Mouse (Mus musculus) gastrocnemius, adult 8-10 months (tissue): ENCODE data around the gene Atxn7l2. TPM values are rescaled to one million over a fixed set of nuclear protein-coding genes. Genes with fewer than 3 reads are reported as not detected.
A peak's percentile ranks its signal among the peaks of the same experiment; 100 is the strongest.
"Not testable (repeated sequence)": the region's sequence is repeated elsewhere in the genome, so short reads cannot be mapped to it uniquely, and the experiment has no call there.

Experiments
- DNase-seq, 2 experiments: peaks; one replicate each; pipeline ENCODE4 v3.0.0; 2022; ENCODE audit warnings: low spot score in 2 of 2
- total RNA-seq, 4 experiments: library from RNA; stranded (reverse); gene quantifications; 2 replicates each; pipeline ENCODE4 v1.2.4; 2022

The Atxn7l2 gene
- total RNA-seq = 1 to 10 TPM; 5.9 to 7.4 (median 6.6) TPM

DNA sequence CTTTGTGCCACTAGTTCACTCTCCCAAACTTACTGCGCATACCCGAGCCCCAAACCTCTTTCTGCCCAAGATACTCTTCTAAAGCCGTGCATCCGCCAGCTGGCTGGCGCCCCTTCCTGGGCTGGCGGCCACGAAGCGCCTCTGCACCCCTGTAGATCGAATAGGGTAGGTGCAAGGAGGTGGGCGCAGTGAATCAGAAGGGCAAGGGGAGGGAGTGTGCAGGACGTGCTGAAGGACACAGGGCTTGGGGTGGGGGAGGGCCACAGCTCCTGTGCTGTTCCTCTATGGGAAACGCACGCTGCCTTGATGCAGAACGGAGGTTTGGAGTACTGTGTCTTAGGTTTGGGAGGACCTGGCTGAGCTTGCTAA, at the start of gene Atxn7l2:
Gene Atxn7l2, minus strand, starts transcription at position 164 of the 369 bp plus-strand sequence.
- DNase-seq = no peak

DNA sequence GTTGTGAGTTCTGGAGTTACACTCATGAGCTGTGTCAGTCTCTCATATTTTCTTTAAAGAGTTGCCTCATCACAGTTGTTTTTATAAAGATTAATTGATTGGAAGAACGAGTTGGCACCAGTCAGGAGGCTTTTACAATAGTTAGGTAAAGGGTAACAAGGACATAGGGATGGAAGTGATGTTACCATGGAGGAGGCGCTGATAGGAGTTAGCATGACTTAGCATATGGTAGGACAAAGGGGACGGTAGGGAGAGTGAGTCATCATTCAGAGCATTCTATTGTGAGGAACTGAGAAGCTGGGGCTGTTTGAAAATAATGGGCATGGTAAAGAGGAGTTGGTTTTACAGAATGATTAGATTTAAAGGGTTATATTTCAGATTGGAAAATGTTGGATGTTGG, 48.6 kb upstream of the Atxn7l2 start:
- no peak for DNase-seq

- DNase-seq = no peak
Measured at GRCm38 (mm10) chr3:108257831-108258500, 47.2 kb upstream of the Atxn7l2 start.

DNA sequence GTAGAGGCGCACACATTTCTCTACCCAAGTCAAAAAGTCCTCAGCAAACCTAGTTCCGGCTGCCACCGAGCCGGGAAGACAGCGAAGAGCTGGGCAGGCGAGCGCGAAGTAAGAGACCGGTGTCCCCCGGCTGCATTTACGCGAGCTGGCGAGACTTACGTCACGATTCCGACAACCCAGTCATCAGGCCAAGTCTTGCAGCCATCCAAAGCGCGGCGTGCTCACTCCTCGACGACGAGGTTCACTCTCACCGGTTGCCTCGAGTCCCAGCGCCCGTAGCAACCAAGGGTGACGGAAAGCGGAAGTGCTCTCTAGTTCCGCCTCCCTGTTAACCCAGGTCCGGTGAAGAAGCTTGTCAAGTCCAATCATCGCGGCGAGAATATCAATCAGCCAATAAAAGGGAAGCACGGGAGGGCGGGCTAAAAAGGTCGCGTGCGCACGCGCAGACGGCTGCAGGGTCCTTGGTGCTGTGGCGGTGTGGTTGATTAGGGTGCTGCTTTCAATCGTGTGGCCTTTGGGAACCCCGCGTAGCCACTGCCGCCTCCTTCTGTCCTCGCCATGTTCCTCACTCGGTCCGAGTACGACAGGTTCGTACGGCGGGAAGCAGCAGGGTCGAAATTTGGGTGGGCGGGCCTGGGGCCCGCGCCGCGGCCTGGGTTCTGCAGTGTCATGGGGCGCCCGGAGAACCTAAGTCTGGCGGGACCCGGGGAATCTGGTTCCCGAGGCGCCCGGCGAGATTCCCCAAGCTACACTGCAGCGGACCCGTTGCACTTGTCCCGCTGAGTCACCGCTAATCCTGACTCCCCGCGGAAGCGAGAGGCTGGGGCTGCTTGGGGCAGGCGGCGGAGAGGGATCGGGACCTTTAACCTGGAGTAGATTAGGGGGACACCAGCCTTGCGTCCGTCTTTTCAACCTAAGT, 46.2 kb upstream of the Atxn7l2 start, which contains the start of gene Psma5:
Gene Psma5, plus strand, starts transcription at position 208 of the 919 bp plus-strand sequence.
- DNase-seq = peak; percentile 84 to 89

DNA sequence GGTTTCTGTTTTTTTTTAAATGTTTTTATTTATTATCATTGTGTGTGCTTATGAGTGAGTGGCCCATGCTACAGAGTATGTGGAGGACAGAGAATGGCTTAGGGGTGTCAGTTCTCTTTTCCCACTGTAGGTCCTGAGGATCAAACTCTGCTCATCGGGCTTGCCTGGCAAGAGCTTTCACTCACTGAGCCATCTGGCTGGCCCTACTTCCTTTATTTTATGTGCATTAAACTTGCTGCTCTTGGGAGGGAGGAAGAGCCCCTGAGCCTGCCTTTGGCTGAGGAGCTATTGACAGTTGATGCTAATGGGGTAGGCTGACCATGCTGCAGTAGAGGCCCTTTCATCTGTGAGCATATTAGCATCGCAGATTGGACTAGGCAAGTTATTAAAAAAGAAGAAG, 36.1 kb upstream of the Atxn7l2 start:
- DNase-seq = no peak

DNA sequence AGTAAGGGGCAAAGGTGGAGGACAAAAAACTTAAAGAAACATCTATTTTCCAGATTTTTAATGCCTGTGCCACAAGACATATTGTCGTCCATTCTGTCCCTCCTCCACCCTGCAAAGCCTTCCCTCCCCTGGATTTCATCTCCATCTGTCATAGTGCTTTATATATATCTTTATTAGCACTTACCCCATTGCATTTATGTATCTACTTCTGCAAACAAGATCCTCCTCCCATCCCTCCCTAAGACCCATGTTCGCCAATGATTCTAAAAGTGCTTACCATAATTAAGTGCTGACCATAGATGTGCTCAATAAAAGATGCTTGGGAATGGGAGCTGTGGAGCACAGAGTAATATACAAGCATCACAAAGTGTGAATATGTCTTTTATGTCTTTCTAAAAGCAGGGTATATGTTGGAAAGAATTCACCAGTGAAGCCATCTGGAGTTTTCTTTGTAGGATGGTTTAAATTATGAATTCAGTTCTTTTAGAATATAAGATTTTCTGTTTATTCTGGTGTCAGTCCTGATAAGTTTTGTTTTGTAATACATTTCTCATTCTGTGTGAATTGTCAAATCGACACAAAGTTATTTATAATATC, 30.6 kb upstream of the Atxn7l2 start:
- no peak for DNase-seq

DNA sequence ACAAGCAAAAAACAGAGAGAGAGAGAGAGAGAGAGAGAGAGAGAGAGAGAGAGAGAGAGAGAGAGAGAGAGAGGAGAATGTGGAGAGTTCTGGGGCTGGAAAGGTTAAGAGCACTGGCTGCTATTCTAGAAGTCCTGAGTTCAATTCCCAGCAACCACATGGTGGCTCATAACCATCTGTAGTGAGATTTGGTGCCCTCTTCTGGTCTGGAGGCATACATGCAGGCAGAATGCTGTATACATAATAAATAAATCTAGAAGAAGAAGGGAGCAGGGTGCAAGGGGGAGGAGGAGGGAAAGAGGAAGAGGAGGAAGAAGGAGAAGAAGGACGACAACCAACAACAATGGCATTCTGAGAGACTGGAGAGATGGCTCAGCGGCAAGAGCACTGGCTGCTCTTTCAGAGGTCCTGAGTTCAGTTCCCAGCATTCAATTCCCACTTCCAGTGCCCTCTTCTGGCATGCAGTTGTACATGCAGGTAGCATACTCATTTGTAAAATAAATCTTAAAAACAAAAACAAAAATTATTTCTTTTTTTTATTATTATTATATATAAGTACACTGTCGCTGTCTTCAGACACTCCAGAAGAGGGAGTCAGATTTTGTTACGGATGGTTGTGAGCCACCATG, 26.9 kb upstream of the Atxn7l2 start:
- not testable (repeated sequence) for DNase-seq

- no peak for DNase-seq
Measured at GRCm38 (mm10) chr3:108231646-108232045, 20.9 kb upstream of the Atxn7l2 start.

GRCm38 (mm10) chr3:108227521-108227920, 16.8 kb upstream of the Atxn7l2 start:
- no peak for DNase-seq

GRCm38 (mm10) chr3:108226558-108227350, 16.0 kb upstream of the Atxn7l2 start, which contains the start of gene Sypl2:
TSS of gene Sypl2 (minus strand) at chr3:108226648.
- DNase-seq = peak; percentile 69 to 85

GRCm38 (mm10) chr3:108225711-108226557, 15.2 kb upstream of the Atxn7l2 start:
- peak; percentile 73 to 83 for DNase-seq

GRCm38 (mm10) chr3:108220661-108221060, 9.9 kb upstream of the Atxn7l2 start:
- peak in 1 of 2 experiments; percentile 63 for DNase-seq

DNA sequence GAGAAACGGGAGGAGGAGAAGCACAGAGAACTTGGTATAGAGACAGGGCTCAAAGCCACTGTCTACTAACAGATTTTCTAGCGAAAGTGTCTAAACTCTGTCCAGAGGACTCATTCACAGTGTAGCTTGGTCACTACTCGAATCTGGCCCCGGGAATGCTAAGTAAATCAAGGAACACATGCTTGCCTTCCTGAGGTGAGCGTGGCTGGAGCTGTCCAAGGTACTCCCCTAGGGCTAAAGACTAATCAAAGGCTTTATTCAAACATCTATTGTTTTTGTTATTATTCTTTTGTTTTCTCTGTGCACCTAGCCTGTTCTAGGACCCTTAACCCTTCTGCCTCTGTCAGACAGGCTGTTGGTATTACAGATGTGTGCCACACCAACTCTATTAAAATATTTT, 4.0 kb upstream of the Atxn7l2 start:
- DNase-seq = no peak

GRCm38 (mm10) chr3:108212406-108212805, 1.7 kb upstream of the Atxn7l2 start:
- peak; percentile 75 to 87 for DNase-seq

GRCm38 (mm10) chr3:108211845-108212244, 1.1 kb upstream of the Atxn7l2 start:
- DNase-seq = no peak

DNA sequence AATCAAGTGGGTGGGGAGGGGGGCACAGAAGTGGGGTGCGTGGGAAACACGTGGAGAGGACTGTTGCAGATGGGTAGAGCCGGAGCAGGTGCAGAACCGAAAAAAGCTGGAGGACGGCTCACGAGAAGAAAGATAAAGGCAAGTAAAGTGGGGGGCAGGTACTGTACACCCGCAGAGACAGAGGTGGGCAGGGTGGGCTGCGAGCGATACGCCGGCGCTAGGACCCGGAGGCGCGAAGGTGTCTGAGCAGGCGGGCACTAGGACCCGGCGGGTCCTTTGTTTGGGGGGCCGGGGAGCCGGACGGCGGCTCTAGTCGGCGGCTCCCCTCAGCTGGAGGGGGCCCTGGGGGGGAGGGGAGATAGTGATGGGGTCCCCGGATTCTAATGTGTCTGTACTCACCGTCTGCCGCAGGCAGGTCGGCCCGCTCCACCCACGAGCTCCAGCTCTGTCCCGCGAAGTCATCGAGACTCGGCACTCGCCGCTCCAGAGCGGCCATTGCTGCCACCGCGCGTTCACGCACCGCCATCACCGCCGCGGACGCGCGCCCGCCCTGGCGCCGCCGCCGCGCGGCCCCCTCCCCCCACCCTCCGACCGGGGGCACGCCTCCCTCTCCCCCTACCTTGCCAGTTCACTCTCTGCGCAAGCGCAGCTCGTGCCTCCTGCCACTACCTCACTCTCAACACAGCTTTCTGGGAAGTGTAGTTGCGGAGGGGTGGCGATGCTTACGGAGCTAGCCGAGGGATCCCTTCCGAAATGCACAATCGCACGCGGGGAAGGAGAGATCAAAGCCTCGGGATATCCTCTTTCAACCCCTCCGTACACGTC, 576 bp downstream of the Atxn7l2 start:
- DNase-seq = peak; percentile 88 to 94

DNA sequence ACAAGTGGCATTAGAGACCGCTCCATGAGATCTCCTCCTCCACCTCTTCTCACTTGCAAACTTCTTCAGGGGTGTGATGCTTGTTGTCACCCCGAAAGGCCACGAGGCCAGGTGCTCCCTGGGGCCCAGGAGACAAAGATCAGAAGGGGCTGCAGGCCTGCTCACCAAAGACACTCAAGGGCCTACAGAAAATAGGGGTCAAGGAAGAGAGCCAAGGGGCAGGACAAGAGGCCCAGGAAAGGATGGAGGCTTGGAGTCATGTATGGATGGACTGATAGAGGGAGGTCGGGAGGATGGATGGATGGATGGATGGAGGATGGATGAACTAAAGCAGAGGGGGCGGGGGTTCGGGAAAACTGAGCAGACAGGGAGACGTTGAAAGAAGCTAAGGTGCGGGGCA, 1.2 kb downstream of the Atxn7l2 start:
- DNase-seq = no peak

GRCm38 (mm10) chr3:108209001-108209400, 1.7 kb downstream of the Atxn7l2 start:
- no peak for DNase-seq
